Mouse (Mus musculus) layer of hippocampus, adult 8-10 months (tissue): Measurements from ENCODE around the gene Cd79b. TPM values are rescaled to one million over a fixed set of nuclear protein-coding genes. Genes with fewer than 3 reads are reported as not detected.

Experiments
- DNase-seq, 2 experiments: peaks; one replicate each; pipeline ENCODE4 v3.0.0; 2022; ENCODE audit warnings: low spot score in 2 of 2
- total RNA-seq, 4 experiments: library from RNA; stranded (reverse); gene quantifications; 2 replicates each; pipeline ENCODE4 v1.2.4; 2022

The Cd79b gene
- total RNA-seq, 4 experiments from 2014 or later = 0.39 TPM; not detected in 3

DNA sequence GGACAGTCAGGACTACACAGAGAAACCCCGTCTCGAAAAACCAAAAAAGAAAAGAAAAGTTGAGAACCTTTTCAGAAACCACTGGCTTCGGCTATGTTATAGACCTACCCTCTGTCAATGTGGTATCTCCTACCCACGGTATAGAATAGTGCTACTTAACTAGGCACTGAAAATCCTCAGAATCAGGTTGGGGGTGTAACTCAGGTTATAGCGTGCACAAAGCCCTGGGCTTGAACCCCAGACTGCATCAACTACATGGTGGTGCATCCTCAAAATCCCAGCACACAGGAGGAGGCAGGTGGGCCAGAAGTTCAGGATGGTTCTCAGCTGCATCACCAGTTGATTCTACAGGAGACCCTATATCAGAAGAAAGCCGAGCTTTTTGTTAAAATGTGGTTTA is 40.8 kb downstream of the Cd79b start:
- DNase-seq = no peak

DNA sequence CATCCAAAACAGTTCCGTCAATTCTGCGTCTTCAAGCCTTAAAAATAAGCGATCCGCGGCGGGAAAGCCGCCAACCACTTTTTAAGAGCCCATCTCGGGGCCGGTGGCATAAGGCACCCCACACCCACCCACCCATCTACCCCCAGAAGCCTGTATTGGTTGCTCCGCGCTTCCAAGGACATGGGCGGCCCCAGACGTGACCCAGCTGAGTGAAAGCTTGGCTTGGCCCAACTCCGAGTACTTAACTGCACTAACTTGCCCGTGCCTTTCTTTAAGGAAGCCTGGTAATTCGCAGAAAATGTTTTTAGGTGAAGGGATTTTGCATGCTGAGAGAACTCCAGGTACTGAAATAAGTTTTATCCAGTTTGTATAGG is 41.3 kb downstream of the Cd79b start:
- DNase-seq = no peak

DNA sequence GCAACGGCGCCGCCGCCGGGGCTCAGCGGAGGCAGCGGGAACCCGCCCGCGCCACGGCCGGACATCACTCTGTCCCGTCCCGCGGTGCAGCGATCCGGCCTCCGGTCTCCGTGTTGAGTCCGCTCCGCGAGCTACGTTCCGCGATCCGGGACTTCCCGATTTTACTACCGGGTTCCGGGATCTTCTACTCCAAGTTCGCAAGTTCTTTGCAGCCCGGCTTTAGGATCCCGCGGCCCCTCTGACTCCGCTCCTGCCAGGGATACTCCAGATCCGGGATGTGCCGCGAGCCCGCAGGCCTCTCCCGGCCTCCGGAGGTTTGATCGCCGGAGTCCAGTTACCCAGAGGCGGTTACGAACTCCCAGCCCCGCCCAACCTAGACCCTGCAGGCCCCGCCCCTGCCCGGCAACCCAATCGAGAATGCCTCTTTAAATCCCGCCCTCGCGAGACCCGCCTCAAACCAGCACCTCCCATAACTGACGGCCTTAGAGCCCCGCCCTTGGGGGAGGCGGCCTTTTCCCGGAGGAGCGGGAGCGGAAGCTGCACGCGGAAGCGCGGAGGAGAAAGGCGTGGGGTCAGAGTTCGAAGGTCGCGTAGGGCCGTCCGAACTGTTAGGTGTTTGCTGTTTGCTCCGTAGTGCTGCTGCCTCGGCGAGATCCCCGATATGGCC is 41.8 kb downstream of the Cd79b start, which contains the start of gene Smarcd2:
Smarcd2 (minus strand) TSS at position 329 of the 667 bp plus-strand sequence.
- DNase-seq = peak; percentile 99

DNA sequence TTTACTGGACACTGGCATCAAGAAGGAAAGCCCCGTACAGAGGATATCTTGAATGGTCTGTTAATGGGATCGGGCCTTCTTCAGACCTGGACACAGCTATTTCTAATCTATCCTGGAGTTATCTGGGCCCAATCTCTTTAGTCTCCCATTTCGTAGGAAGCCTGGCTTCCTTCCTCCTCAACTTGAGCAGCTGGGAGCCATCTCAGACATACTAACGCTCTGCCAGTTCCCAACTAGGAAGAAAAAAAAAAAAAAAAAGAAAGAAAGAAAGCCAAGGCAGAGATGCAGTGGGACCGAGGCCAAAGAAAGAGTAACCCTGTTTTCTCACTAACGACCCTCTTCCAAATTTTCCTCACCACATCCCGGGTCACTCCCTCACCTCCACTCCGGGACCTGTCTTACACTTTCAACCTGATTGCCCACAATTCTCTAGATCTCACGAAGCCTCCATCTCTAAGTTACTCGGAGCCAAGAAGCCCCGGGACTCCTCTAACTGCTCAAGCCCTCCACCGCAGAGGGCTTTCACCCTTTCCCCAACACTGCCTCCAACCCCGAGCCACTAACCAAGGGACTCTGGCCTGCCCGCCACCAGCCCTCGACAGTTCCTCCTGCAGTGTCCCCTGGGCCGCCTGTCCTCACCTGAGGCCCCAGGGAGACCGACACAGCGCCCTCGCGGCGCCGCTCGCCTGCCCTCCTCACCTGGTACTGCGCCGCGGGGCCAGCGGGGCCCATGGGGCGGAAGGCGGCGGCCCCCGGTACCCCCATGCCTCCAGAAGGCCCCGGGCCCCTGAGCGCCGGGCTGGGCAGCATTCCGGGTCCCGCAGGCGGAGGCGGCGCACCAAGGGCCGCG is 42.5 kb downstream of the Cd79b start:
- DNase-seq = no peak

DNA sequence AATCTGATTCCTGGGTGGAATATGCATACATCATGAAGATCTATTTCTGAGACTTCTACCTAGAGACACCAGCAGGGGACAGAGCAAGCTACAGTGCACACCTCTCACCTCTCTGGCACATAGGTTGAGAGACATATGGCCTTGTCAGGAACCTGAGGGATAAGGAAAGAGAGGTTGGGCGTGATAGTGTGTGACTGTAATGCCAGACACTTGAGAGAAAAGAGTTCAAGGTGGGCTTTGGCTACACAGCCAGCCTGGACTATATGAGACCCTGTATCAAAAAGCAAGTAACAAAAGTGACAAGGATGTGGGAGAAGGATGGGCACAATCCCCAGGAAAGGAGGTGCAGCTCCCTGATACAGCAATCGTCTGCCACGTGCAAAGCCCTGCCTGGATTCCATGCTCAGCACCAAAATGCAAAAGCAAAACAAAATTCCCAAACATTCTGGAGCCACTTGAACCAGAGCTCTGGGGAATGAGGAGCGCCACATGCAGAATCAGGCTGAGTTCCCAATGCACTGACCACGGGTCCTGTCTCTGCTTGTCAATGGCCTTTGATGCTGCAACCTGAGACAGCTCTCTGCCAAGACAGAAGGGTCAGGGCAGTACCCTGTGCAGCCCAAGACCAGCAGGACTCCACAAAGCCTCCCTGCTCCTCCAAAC is 43.3 kb downstream of the Cd79b start:
- no peak for DNase-seq

DNA sequence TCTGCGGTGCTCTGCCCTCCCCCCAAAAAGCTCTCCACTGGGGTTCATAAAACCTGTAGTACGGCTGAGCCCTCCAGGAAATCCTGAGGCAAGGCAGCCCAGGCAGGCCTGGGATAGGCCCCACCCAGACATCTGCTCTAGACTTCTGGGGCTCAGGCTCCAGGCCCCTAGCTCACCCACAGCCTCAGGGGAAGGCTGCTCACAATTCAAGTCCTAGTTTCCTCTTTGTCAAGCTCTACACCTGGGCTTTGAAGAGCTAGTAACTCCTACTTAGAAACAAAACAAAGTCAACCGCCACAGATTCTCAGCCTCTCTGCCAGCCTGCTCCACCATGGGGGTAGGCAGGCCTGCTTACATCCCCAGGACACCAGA is 45.5 kb downstream of the Cd79b start:
- DNase-seq = no peak

DNA sequence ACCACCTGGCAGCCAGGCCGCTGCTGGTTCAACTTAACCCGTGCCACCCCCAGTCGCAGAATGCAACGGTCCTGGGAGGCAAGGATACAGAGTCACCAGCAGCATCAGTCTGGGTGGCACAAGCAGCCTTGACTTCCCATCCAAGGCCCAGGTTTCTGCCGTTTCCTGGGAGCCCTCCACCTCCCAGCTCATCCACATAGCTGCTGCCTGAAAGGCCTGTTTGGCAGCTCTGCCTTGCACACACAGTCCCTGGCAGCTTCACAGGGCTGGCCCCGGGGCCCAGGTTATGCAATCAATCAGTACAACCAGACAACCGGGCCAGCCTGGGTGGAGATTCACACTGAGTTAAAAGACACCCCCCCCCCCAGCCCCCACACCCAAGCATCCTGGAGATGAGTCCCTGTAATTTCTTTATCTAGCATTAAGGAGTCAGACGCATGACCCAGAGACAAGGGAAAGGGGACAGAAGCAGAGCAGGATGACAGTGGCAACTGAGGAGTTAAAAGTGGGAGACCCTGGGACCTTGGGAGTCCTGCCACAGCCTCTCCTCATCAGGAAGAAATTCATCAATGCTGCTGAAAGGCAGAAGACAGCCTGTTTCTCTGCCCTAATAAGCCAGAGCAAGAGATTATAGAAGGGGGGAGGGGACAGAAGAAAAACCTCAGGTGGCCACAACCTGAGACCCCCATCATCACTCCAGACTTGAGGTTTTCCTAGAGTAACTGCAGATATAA is 46.1 kb downstream of the Cd79b start:
- peak; percentile 74 for DNase-seq

DNA sequence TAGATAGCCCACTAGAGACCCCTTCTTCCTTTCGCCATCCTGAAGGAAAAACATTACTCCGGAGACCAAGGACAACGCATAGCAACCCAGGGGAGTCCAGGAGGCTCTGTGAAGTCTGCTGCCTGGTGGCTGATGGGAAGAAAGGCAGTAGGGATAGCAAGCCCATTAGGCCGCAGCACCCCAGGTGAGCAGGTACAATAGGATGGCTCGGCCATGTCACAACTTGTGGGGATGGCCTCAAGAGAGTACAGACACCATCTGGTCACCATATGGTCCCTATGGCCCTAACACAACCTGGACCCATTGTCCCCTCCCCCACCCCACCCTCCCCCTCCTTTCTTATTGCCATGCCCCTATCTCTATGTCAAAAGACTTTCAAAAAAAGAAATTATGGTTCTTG is 46.7 kb downstream of the Cd79b start:
- no peak for DNase-seq

DNA sequence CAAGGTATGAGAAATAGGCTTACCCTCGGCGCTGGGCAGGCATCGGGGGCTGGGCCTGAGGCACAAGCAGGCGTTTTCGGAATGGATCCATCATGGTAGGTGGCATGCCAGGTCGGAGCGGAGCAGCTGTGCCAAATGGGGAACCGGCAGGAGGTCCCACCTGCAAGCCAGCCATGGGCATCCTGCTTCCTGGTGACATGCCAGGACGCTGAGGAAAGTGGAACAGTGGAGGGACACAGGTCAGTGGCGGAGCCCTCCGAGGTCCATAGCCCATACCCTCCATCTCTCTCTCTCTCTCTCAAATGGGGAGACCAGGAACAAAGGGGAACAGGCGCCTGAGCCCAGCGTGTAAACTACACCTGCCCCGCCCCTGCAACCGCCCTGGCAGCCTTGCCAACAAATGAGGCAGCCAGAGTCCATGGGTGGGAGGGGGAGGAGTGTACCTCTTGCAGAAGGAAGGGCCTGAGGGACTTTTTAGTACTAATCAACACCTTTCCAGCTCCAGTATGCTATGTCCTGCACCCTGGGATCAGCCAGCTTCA is 47.2 kb downstream of the Cd79b start:
- DNase-seq = no peak

DNA sequence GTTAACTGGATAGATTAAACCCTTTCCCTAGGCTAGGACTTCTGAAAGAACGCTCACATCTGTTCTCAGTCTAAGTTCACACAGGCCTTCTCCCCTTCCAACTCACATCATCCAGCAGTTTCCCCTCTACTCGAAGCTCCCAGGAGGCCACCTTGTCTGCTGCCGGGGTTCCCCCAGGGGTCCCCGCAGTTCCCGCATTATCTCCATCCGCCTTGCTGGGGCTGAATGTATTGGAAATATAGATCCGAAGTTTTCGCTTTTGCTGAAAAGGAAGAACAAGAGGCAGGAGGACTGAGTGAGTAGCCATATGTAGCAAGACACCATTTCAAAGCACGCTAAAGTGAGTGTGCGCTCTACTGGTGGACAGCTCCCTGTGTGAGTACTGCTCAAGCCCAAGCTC is 48.1 kb downstream of the Cd79b start:
- no peak for DNase-seq

DNA sequence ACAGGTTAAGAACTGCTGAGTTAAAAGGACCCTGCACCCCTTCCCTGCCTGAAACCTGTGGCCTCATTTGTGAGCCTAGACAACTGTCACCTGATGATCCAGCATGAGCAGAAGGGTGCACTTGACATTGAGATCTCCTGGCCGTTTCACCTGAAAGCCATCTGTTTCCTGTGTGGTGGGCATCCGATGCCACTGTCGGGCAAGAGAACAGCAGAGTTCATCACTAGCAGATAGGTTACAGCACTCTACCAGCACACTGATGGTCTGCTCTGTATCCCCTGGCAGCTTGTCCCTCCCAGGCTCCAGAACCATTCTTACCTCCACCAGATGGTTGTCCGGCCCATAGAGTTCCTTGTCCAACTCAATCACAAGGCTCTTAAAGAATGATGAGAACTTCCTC is 49.0 kb downstream of the Cd79b start:
- no peak for DNase-seq

DNA sequence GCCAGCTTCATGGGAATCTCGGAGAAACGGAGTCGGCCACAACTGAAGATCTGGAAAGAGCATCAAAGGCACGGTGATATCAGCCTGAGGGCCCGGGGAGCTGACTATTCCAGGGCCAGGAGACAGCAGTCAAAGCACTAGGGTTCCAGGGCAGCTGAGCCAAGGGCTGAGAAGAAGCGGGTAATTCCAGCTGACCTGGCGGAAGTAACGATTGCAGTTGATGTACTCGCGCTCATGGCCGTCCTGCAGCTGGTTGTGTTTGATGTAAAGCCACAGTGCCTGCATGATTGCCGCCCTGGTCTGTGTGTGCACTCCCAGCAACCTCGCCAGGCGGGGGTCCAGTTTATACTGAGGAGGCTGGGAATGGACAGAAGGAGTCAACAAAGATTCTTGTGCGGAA is 49.6 kb downstream of the Cd79b start:
- DNase-seq = no peak

DNA sequence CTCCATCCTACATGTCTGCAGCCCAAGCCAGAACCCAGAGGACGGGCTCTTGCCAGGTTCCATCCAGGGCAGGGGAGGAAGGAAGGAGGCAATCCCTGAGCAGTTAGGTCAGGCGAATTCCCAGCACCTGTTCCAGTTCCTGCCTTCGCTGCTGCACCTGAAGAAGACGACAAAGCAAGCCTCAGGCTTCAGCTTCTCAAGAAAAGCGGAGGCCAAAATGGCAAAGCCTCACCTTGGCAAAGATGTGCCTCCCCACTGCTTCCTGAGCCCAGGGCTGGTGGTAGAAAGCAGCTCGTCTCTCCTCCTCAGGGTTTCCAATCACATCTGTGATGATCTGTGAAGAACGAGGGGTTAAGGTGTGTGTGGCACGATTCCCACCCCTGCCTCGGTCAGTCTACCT is 50.6 kb downstream of the Cd79b start:
- no peak for DNase-seq

Other genes with a start within 250 kb of the Cd79b start
- 10 to 100 TPM; 15.5 to 23.3 (median 18.7) TPM for gene Taco1, start 248.7 kb downstream of the Cd79b start, total RNA-seq
- gene Map3k3, start 230.1 kb downstream of the Cd79b start, total RNA-seq = 10 to 100 TPM; 30.2 to 37.4 (median 35.1) TPM
- gene Gm10840, start 153.9 kb downstream of the Cd79b start, total RNA-seq = 1 to 10 TPM in 1 of 4 experiments, not detected in 3; 1.4 TPM
- gene Limd2, start 153.9 kb downstream of the Cd79b start, total RNA-seq = 100 to 1,000 TPM; 111 to 131 (median 122) TPM
- 10 to 100 TPM; 29.2 to 33.2 (median 31.0) TPM for gene Strada, start 112.6 kb downstream of the Cd79b start, total RNA-seq
- gene Ccdc47, start 98.4 kb downstream of the Cd79b start, total RNA-seq = 10 to 100 TPM; 82.3 to 98.3 (median 92.6) TPM
- 10 to 100 TPM; 65.3 to 71.1 (median 69.4) TPM for gene Ddx42, start 97.8 kb downstream of the Cd79b start, total RNA-seq
- gene Ftsj3, start 58.7 kb downstream of the Cd79b start, total RNA-seq = 10 to 100 TPM; 28.9 to 33.3 (median 32.4) TPM
- gene Psmc5, start 58.6 kb downstream of the Cd79b start, total RNA-seq = 100 to 1,000 TPM; 164 to 180 (median 176) TPM
- gene Smarcd2, start 41.8 kb downstream of the Cd79b start, total RNA-seq = 10 to 100 TPM; 29.1 to 34.7 (median 31.2) TPM
- gene Tcam1, start 38.1 kb downstream of the Cd79b start, total RNA-seq = under 1 TPM in 2 of 4 experiments, not detected in 2; 0.16 to 0.20 TPM
- 1 to 10 TPM in 1 of 4 experiments, under 1 TPM in 1, not detected in 2; 0.57 to 1.7 TPM for gene Gh, start 12.9 kb downstream of the Cd79b start, total RNA-seq
- under 1 TPM in 2 of 4 experiments, not detected in 2; 0.07 TPM for gene Scn4a, start 38.5 kb upstream of the Cd79b start, total RNA-seq
- under 1 TPM in 1 of 4 experiments, not detected in 3; 0.41 TPM for gene Prr29, start 50.7 kb upstream of the Cd79b start, total RNA-seq
- 1 to 10 TPM; 1.7 to 3.4 (median 2.4) TPM for gene Icam2, start 73.3 kb upstream of the Cd79b start, total RNA-seq
- 10 to 100 TPM; 10.4 to 12.4 (median 11.4) TPM for gene Ern1, start 173.1 kb upstream of the Cd79b start, total RNA-seq